Mouse (Mus musculus) skeletal muscle tissue, postnatal 0 days (tissue): ENCODE measurements around the gene Lamtor2. TPM values are rescaled to one million over a fixed set of nuclear protein-coding genes. Genes with fewer than 3 reads are reported as not detected.
A peak's percentile ranks its signal among the peaks of the same experiment; 100 is the strongest.

Experiments used
- microRNA counts: library from miRNA; unstranded; fragments of <30 nt; microRNA quantifications from one replicate; lab custom pipeline; 2015
- microRNA-seq, 2 experiments: library from miRNA; unstranded; fragments of <30 nt; microRNA quantifications; one replicate each; pipeline ENCODE4; 2016
- polyA plus RNA-seq: library from polyadenylated mRNA; unstranded; fragments of >200 nt; fragmentation: Nextera tagmentation; extraction: Ambion mirVana; gene quantifications from 2 replicates; pipeline ENCODE4 v1.2.1, GENCODE M21; 2015

The Lamtor2 gene
- polyA plus RNA-seq = 99.9 and 111 TPM in 2 replicates

DNA sequence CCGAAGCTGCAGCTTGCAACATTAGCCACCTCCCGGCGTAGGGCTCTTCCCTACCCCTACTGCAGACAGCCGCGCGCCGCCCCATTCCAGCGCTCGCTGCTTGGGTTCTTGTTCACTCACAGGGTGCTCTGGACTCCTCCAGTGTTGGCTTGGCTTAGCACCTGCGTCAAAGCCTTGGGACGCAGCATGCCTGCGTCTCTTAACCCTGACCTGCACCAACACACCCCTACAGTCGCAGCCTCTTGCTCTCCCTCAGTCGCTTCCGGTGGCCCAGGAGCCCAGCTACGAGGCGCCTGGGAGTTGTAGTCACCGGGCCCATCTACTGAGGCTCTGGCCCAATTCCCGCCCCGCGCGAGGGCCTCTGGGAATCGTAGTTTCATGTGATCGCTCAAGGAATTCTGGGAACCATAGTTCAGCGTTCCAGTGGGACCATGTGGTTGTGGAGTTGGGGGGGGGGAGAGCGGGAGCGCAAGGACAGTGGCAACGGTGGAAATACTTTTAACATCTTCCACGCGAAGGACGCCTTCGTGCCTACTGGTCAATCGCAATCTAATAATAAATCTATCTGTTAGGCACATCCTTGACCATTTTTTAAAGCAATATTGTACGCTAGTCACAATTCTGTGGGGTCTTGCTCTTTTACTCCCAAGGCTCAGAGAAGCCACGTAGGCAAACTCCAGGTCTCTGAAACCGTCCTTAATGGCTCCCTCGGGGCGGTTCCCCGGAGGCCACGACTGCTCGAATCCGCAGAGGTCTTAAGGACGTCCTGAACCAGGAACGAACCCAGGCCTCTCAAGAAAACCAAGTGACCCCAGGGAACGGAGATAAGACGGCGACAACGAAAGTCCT, at the start of gene Lamtor2:
Gene Lamtor2 (minus strand): TSS at position 399 of the 849 bp plus-strand sequence.

DNA sequence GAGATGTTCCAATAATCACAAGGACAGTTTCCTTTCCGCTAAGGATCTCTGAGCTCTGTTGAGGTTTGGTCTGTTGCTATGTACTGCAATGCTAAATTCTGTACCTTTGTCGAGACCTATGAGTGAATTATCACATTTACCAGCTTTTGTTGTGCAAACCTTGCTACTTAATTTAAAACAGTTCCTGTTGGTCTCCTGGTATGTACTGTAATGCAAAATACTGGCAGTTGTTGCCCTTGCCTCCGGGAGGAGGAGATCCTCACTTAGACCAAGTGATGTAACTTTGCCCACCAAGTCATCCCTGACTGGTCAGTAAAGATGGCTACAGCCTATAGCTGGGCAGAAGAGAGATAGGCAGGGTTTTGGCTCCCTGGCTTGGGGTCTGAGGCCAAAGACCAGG, 22.7 kb upstream of the Lamtor2 start, which contains the start of gene Ssr2:
Gene Ssr2 (plus strand): TSS at position 337 of the 400 bp plus-strand sequence.

GRCm38 (mm10) chr3:88553525-88553879, 628 bp upstream of the Lamtor2 start, which contains the start of gene Ubqln4:
Gene Ubqln4 (plus strand): TSS chr3:88553758.

GRCm38 (mm10) chr3:88548180-88548917, 4.5 kb downstream of the Lamtor2 start, which contains the start of gene Rab25:
Gene Rab25 (minus strand): TSS chr3:88548300.

GRCm38 (mm10) chr3:88532299-88532674, 20.6 kb downstream of the Lamtor2 start, which contains the start of gene Mex3a:
Gene Mex3a (plus strand): TSS chr3:88532395.

GRCm38 (mm10) chr3:88509692-88510420, 43.0 kb downstream of the Lamtor2 start, which contains the start of gene Lmna:
Gene Lmna (minus strand): TSS chr3:88509956.

MicroRNAs encoded within 50 kb of the gene (microRNA counts, 519-probe panel; counts per million panel counts)
- microRNA mmu-miR-1905 (lab: Ali Mortazavi, UCI) = 296 counts per million, percentile 58 among the panel's probes with 10 or more counts

Small RNA genes within 50 kb of the gene (microRNA-seq; reads per million reads assigned to microRNA genes)
- 0 reads per million in 2 experiments for gene Mir1905

Other genes with a start within 250 kb of the Lamtor2 start
- 94.0 and 119 TPM in 2 replicates for gene Glmp, start 228.1 kb downstream of the Lamtor2 start, polyA plus RNA-seq
- gene Tmem79, start 216.9 kb downstream of the Lamtor2 start, polyA plus RNA-seq = 1.2 and 2.7 TPM in 2 replicates
- gene Smg5, start 216.8 kb downstream of the Lamtor2 start, polyA plus RNA-seq = 20.1 and 21.9 TPM in 2 replicates
- 2.0 and 2.7 TPM in 2 replicates for gene Paqr6, start 188.5 kb downstream of the Lamtor2 start, polyA plus RNA-seq
- not detected in 2 replicates for gene Bglap3, start 180.3 kb downstream of the Lamtor2 start, polyA plus RNA-seq
- not detected in 2 replicates for gene Bglap2, start 174.4 kb downstream of the Lamtor2 start, polyA plus RNA-seq
- not detected in 2 replicates for gene Bglap, start 168.6 kb downstream of the Lamtor2 start, polyA plus RNA-seq
- gene Pmf1, start 142.7 kb downstream of the Lamtor2 start, polyA plus RNA-seq = 48.7 and 61.8 TPM in 2 replicates
- 7.8 and 9.0 TPM in 2 replicates for gene Slc25a44, start 127.9 kb downstream of the Lamtor2 start, polyA plus RNA-seq
- gene Sema4a, start 91.9 kb downstream of the Lamtor2 start, polyA plus RNA-seq = 1.8 and 3.0 TPM in 2 replicates
- gene Lmna, start 43.1 kb downstream of the Lamtor2 start, polyA plus RNA-seq = 374 and 437 TPM in 2 replicates
- gene Mex3a, start 20.7 kb downstream of the Lamtor2 start, polyA plus RNA-seq = 2.9 TPM in 2 replicates
- 0.22 and 4.9 TPM in 2 replicates for gene Rab25, start 4.8 kb downstream of the Lamtor2 start, polyA plus RNA-seq
- gene Ubqln4, start 684 bp upstream of the Lamtor2 start, polyA plus RNA-seq = 23.9 and 24.8 TPM in 2 replicates
- 123 and 159 TPM in 2 replicates for gene Ssr2, start 22.8 kb upstream of the Lamtor2 start, polyA plus RNA-seq
- 78.9 and 79.6 TPM in 2 replicates for gene Arhgef2, start 52.9 kb upstream of the Lamtor2 start, polyA plus RNA-seq
- gene Rxfp4, start 100.1 kb upstream of the Lamtor2 start, polyA plus RNA-seq = not detected in 2 replicates
- gene Khdc4, start 132.7 kb upstream of the Lamtor2 start, polyA plus RNA-seq = 32.3 and 34.5 TPM in 2 replicates
- 49.5 and 51.0 TPM in 2 replicates for gene Rit1, start 163.8 kb upstream of the Lamtor2 start, polyA plus RNA-seq
- 3.5 and 3.6 TPM in 2 replicates for gene Syt11, start 222.1 kb upstream of the Lamtor2 start, polyA plus RNA-seq